Mouse (Mus musculus) liver, embryonic 14.5 days (tissue): ENCODE measurements at regions not wholly inside any gene's neighbourhood (a gene's known extent, or its start where the extent isn't known, plus 50 kb on each side); places are given as distances from the start of the nearest gene placed in this dataset.

Experiments
- ATAC-seq: fragments of 200-750 bp; cut with Nextera tagmentation; 2 replicates; pipeline ENCODE4 v1.8.0; 2017; ENCODE audit warnings: moderate number of reproducible peaks, mild to moderate bottlenecking, moderate library complexity; ENCODE audit not compliant: insufficient read depth
- DNase-seq, 3 experiments: peaks; one replicate each; pipeline ENCODE4 v3.0.0-alpha.2; 2012 to 2013; ENCODE audit warnings: low read depth in 3 of 3, low spot score in 3 of 3
- H3K27ac ChIP-seq: fragments of 300-500 bp; sonication (generic); 2 replicates; pipeline ENCODE4 v1.5.1; 2014; ENCODE audit warnings: moderate library complexity, mild to moderate bottlenecking, control low read depth, inconsistent platforms
- H3K27me3 ChIP-seq: fragments of 300-500 bp; sonication (generic); 2 replicates; pipeline ENCODE4 v1.6.1; 2014; ENCODE audit warnings: mild to moderate bottlenecking, low read length, moderate library complexity; ENCODE audit not compliant: control insufficient read depth, insufficient read depth
- H3K36me3 ChIP-seq: fragments of 300-500 bp; sonication (generic); replicated peaks from 2 replicates; pipeline ENCODE4 v1.6.1; 2014; ENCODE audit warnings: low read depth; ENCODE audit not compliant: control insufficient read depth, insufficient read depth
- H3K4me1 ChIP-seq, 2 experiments: fragments of 200-500 bp in 1 of 2; fragments of 300-500 bp in 1 of 2; sonication (generic) in 1 of 2; replicated peaks; 2 replicates each; pipeline ENCODE4 v1.6.1; 2012 to 2014; ENCODE audit warnings: antibody characterized with exemption in 1 of 2, inconsistent platforms in 1 of 2, low read length in 1 of 2; ENCODE audit not compliant: control insufficient read depth in 2 of 2, insufficient read depth in 2 of 2
- H3K4me2 ChIP-seq: fragments of 300-500 bp; sonication (generic); 2 replicates; pipeline ENCODE4 v1.6.1; 2014; ENCODE audit warnings: low read depth, mild to moderate bottlenecking, control low read depth, moderate library complexity
- H3K4me3 ChIP-seq, 2 experiments: fragments of 200-500 bp in 1 of 2; fragments of 300-500 bp in 1 of 2; sonication (generic) in 1 of 2; 2 replicates each; pipeline ENCODE4 v1.5.1; 2012 to 2014; ENCODE audit warnings: low read depth in 2 of 2, low read length in 2 of 2, mild to moderate bottlenecking in 2 of 2, control low read depth in 1 of 2, inconsistent platforms in 1 of 2, moderate library complexity in 1 of 2; ENCODE audit not compliant: insufficient read depth in 1 of 2
- H3K9ac ChIP-seq: fragments of 300-500 bp; sonication (generic); replicated peaks from 2 replicates; pipeline ENCODE4 v1.6.1; 2014; ENCODE audit warnings: mild to moderate bottlenecking, control low read depth, moderate library complexity
- H3K9me3 ChIP-seq: fragments of 300-500 bp; sonication (generic); 2 replicates; pipeline ENCODE4 v1.6.1; 2016; ENCODE audit warnings: low read length, mixed read lengths; ENCODE audit not compliant: control insufficient read depth
- CTCF ChIP-seq: IDR thresholded peaks from 2 replicates; pipeline ENCODE4 v1.5.1; 2016; ENCODE audit warnings: antibody characterized with exemption, low read depth, control low read depth
- EP300 ChIP-seq: IDR thresholded peaks from 2 replicates; pipeline ENCODE4 v1.6.1; 2016; ENCODE audit warnings: antibody characterized with exemption, low read depth
- WGBS: fragments of 180-500 bp; shearing (Covaris S2); extraction: QIAGEN DNeasy Blood & Tissue Kit; methylation state at CpG from one replicate; pipeline ENCODE4 v1.1.7; 2014; ENCODE audit not compliant: insufficient replicate concordance; 5-methylcytosine and 5-hydroxymethylcytosine counted together

DNA sequence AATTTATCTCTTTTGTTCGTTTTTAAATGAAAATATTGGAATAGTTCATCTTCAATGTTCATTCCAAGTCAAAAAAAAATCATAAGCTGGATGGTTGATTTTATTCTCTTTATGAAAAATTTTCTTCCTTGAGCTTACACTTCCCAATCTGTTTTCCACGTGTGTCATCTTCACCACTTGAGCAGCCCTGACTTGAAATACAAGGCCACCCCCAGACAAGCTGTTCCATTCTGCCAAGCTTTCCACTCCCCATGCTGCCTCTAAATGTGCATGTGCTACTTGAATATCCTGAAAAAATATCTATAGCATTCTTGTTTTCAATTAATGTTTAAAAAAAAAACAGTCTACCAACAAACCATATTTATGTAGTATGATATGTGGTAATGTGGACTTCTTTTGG, 693.2 kb downstream of the Basp1 start:
- no peaks in the 10 kb centered on the region for H3K9me3 ChIP-seq
- H3K9ac ChIP-seq, result no peak overlapping the region
- DNase-seq (no peak), ATAC-seq (no peak)
- no peaks in the 10 kb centered on the region for H3K36me3 ChIP-seq
- TF ChIP-seq CTCF, result no peak
- TF ChIP-seq EP300, result no peak
- H3K27me3 ChIP-seq, result no peaks in the 10 kb centered on the region
- WGBS, result 37% methylated on average over 2 of the region's 2 CpGs
- H3K27ac ChIP-seq, result no peak overlapping the region
- H3K4me3 ChIP-seq, result no peak overlapping the region
- no peak overlapping the region for H3K4me2 ChIP-seq
- H3K4me1 ChIP-seq, result no peaks in the 10 kb centered on the region

DNA sequence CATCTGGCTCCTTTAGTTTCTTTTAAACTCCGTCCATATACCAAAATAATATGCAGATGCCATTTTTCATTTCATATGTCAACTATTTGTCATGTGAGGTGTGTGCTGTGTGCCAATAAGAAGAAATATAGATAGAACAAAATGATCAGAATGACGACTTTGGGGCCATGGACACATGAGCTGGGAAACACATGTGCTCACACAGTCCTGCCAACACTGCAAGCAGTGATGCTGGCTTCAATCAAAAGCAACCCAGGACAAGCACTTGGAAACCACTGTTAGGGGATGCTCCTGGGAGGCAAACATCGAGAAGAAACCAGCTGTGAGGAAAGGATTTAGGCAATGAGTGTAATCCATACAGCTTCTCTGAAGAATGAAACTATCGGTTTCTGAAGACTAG, 731.4 kb downstream of the Basp1 start:
- Histone ChIP-seq H3K27ac (no peak overlapping the region), H3K4me2 (no peak overlapping the region), H3K9ac (no peak overlapping the region), H3K36me3 (no peaks in the 10 kb centered on the region), H3K4me1 (no peaks in the 10 kb centered on the region), H3K4me3 (no peak overlapping the region), H3K27me3 (no peaks in the 10 kb centered on the region), H3K9me3 (no peaks in the 10 kb centered on the region)
- ATAC-seq (no peak), DNase-seq (no peak)
- WGBS, result 43% methylated on average over 4 of the region's 4 CpGs
- no peak for TF ChIP-seq CTCF
- no peak for TF ChIP-seq EP300

DNA sequence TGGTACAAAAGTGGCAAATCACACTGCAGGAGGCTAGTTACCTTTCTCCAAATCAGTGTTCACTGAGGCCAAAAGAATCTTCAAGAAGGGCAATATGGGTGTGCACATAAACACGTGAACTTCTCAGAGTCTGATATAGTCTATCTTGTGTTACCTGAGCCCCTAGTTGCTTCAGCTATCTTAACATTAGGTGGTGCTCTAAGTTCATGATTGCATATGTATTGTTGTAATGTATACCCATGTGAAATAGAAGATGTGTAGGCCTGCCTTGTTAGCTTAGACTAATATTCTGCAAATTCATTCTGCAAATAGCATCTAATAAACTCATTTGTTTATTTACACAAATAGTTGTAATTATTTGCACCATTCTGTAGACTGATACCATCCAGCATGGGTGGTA, 764.6 kb downstream of the Basp1 start:
- Histone ChIP-seq H3K4me3 (no peak overlapping the region), H3K9ac (no peak overlapping the region), H3K4me1 (no peaks in the 10 kb centered on the region), H3K36me3 (no peaks in the 10 kb centered on the region), H3K9me3 (no peaks in the 10 kb centered on the region), H3K4me2 (no peak overlapping the region), H3K27ac (no peak overlapping the region), H3K27me3 (no peaks in the 10 kb centered on the region)
- no peak for TF ChIP-seq CTCF
- no peak for TF ChIP-seq EP300
- no peak for DNase-seq
- ATAC-seq, result no peak
- WGBS, result 55% methylated on average over 1 of the region's 1 CpGs

DNA sequence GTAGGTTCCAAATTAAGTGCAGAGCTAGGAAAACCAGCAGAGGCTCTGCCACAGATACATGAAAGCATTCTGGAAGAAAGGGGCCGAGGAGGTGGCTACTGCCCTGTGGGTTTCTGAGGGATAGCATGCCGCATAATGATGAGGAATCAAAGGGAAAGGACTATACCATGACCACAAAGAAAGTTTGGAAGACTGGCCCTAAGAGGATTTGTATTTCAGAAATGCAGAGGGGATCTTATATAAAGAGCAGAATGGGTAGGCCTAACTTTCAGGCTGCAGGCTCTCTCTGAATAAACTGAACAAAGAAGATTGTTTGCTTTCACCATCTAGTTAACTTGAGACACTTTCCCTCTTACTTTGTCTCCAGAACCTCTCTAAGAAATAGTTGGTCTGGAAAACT, 777.9 kb downstream of the Basp1 start:
- Histone ChIP-seq H3K9me3 (no peaks in the 10 kb centered on the region), H3K9ac (no peak overlapping the region), H3K27ac (no peak overlapping the region), H3K36me3 (no peaks in the 10 kb centered on the region), H3K4me1 (no peaks in the 10 kb centered on the region), H3K27me3 (no peaks in the 10 kb centered on the region), H3K4me2 (no peak overlapping the region), H3K4me3 (no peak overlapping the region)
- ATAC-seq (no peak), DNase-seq (no peak)
- 65% methylated on average over 2 of the region's 2 CpGs for WGBS
- no peak for TF ChIP-seq CTCF
- TF ChIP-seq EP300, result no peak

DNA sequence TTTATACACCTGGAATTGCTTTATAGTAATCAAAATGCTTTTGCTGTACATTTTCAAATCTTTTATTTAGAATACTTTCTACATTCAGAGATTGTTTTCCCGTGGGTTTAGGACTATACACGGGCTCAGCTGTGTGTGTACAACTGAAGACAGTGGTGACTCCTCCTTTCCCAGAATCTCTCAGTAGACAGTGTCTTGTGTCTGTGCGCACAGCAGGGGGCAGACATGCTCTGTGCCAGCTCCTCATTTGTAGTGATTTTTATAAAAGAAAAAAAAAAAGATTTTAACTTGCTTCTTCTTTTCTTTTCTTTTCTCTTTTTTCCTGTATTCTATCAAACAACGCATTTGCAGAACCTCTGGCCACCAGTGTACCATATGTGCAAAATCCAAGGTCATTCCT, 817.3 kb downstream of the Basp1 start:
- no peaks in the 10 kb centered on the region for H3K4me1 ChIP-seq
- DNase-seq, result no peak
- TF ChIP-seq EP300 (no peak), CTCF (0 out of 2 replicates have a peak, but pooled peaks have one; percentile 22)
- H3K4me3 ChIP-seq, result no peak overlapping the region
- no peak overlapping the region for H3K27ac ChIP-seq
- no peak for ATAC-seq
- H3K27me3 ChIP-seq, result no peaks in the 10 kb centered on the region
- H3K9ac ChIP-seq, result no peak overlapping the region
- no peaks in the 10 kb centered on the region for H3K36me3 ChIP-seq
- WGBS, result 31% methylated on average over 4 of the region's 4 CpGs
- no peaks in the 10 kb centered on the region for H3K9me3 ChIP-seq
- H3K4me2 ChIP-seq, result no peak overlapping the region

DNA sequence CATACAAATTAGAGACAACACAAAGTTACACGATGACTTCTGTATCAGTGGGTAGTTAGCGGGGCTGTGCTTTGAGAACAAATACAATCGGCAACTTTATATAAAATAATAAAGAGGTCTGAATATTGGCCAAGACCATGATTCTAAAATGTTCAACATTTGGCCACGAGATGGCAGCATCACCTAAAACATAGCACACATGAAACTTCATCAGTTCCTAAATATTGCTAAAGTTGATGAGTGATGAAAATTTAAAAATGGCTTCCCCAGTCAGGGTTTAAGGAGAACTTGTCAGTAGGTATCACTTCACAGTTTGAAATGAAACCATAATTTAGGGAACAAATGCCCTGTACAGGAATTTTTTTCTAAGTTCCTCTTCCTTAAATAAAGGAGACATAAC, 824.6 kb downstream of the Basp1 start:
- Histone ChIP-seq H3K9me3 (no peaks in the 10 kb centered on the region), H3K4me1 (no peaks in the 10 kb centered on the region), H3K4me3 (no peak overlapping the region), H3K36me3 (no peaks in the 10 kb centered on the region), H3K27ac (no peak overlapping the region), H3K9ac (no peak overlapping the region), H3K27me3 (no peaks in the 10 kb centered on the region), H3K4me2 (no peak overlapping the region)
- DNase-seq (peak in 1 of 3 experiments; percentile 13), ATAC-seq (no peak)
- 25% methylated on average over 4 of the region's 4 CpGs for whole genome bisulfite sequencing
- TF ChIP-seq CTCF, result peak; percentile 29; the same call in 1 of the 2 replicates
- no peak for TF ChIP-seq EP300
